Mouse (Mus musculus): Measurements from ENCODE around the gene Prm3.

Prm3 gene

GRCm38 (mm10) chr16:10770531-10771325 is 20.0 kb downstream of the Prm3 start:
- in situ Hi-C loops (cut with MboI) = no loop called here

DNA sequence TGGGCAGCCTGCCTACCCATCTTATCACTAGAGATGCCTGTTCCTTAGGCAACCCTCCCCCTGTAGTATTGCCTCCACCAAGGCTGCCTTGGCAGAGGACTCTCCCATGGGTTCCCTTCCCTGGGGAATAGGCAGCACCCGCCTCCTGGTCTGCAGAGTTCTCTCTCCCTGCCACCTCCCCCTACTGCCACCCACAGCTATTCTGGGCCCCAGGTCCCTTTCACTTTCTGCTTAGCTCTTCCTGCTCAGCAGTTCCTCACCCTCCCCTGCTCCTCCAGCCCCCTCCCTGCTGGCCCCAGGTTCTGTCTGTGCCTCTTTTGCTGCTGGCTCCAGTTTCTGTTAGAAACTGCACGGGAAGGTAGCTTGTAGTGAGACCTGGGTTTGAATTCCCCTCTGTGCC is 21.1 kb downstream of the Prm3 start:
- in situ Hi-C loops (cut with MboI) = no loop called here

GRCm38 (mm10) chr16:10768821-10769220 is 21.9 kb downstream of the Prm3 start:
- in situ Hi-C loops (cut with MboI) = no loop called here

DNA sequence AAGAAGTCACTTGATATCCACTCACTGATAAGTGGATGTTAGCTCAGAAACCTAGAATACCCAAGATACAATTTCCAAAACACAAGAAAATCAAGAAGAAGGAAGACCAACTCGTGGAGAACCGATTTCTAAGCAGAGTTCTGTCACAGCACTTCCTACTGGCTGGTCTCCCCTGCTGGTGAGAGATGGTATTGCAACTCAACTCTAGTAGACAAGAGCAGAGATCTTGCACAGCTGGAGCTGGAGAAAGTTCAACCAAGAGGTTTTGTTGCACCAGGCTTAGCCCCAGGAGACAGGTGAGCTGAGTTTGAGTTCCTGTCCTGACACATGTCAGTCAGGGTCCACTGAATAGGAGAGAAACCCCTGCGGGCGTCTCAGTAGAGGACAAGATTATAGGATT is 23.6 kb downstream of the Prm3 start:
- in situ Hi-C loops (cut with MboI) = no loop called here

GRCm38 (mm10) chr16:10764323-10764722 is 26.4 kb downstream of the Prm3 start:
- in situ Hi-C loops (cut with MboI) = no loop called here

DNA sequence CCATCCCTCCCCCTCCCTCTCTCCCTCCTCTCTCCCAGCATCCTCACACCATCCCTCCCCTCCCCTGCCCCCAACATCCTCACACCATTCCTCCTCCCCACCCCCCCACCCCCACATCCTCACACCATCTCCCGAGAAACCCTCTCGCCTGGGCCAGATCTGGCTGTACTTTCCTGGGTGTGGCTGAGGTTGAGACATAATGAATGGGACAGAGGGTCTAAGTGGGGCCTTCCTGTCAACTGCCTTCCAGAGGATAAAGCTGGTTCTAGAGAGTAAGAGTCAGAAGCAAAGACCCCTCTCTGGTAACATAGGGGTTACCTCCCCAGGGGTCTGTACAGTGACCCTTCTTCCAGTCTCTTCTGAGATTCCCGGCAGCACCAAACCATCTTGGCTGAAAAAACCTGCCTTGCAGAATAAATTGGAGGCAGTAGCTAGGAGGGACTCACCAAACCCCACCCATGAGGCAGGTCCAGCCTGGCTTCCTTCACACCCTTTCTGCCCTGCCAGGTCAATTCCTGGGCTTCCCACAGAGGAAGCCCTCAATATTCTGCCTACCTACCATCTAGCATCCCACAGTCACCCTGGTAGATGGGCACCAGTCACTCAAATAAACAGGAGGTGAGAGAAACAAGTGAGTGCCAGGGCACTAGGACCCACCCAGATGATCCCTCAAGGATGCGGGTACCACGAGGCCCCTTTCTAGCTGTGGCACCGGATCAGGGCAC is 27.0 kb downstream of the Prm3 start:
- in situ Hi-C loops (cut with MboI) = no loop called here

- in situ Hi-C loops (cut with MboI) = no loop called here
Measured at GRCm38 (mm10) chr16:10762569-10763180, 28.0 kb downstream of the Prm3 start.

GRCm38 (mm10) chr16:10761182-10761581 is 29.5 kb downstream of the Prm3 start:
- in situ Hi-C loops (cut with MboI) = no loop called here

DNA sequence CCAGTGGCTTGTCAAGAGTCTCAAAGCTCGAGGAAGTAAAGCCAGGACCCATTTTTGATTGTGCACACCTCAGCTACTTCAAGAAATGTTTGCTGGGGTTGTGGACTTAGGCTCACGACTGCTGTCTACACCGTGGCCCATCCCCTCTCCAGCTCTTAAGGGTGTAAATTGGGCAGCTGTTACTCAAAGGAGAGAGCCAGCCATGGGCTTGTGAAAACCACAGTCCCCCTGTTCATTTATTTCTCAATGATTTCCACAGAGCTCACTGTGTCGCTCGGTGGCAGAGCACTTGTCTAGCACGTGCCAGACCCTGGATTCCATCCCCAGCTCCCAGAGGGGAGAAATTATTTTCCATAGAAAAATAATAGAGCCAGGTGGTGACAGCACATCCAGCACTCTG is 34.5 kb downstream of the Prm3 start:
- in situ Hi-C loops (cut with MboI) = no loop called here

- in situ Hi-C loops (cut with MboI) = no loop called here
Measured at GRCm38 (mm10) chr16:10754521-10755296, 36.0 kb downstream of the Prm3 start.

- in situ Hi-C loops (cut with MboI) = no loop called here
Measured at GRCm38 (mm10) chr16:10749824-10750223, 40.9 kb downstream of the Prm3 start.

DNA sequence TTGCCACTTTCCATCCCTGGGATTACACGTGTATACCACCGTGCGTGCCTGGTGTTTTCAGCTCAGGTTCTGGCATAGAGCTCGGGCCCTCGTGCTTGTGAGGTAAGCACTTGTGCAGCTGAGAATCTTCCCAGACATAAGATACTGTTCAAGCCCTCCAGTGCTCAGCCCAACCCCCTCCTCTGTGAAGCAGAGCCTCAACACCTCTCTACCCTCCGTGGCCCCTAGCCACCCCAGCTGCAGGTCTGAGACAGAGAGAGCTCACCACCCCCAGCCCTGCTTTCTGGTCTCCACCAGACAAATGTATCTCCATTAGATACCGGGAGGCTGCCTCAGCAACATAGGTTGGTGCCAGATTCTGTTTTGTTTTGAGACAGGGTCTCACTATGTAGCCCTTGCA is 41.5 kb downstream of the Prm3 start:
- in situ Hi-C loops (cut with MboI) = no loop called here

GRCm38 (mm10) chr16:10741082-10741481 is 49.6 kb downstream of the Prm3 start:
- in situ Hi-C loops (cut with MboI) = no loop called here
